Mouse (Mus musculus) liver, embryonic 11.5 days (tissue): ENCODE measurements around the gene Sept10. TPM values are rescaled to one million over a fixed set of nuclear protein-coding genes. Genes with fewer than 3 reads are reported as not detected.

Experiments used
- ATAC-seq: fragments of 200-750 bp; cut with Nextera tagmentation; replicated peaks from 2 replicates; pipeline ENCODE4 v1.8.0; 2017; ENCODE audit warnings: moderate number of reproducible peaks, mild to moderate bottlenecking, moderate TSS enrichment, moderate library complexity; ENCODE audit not compliant: low FRiP score
- DNase-seq: peaks from one replicate; pipeline ENCODE4 v3.0.0-alpha.2; 2017; ENCODE audit warnings: low spot score
- H3K27ac ChIP-seq: fragments of 300-500 bp; sonication (generic); 2 replicates; pipeline ENCODE4 v1.5.1; 2014; ENCODE audit warnings: mild to moderate bottlenecking, low read depth, low read length, control low read depth
- H3K27me3 ChIP-seq: fragments of 300-500 bp; sonication (generic); replicated peaks from 2 replicates; pipeline ENCODE4 v1.6.1; 2014; ENCODE audit warnings: low read length, mixed read lengths; ENCODE audit not compliant: control insufficient read depth, insufficient read depth
- H3K36me3 ChIP-seq: fragments of 300-500 bp; sonication (generic); 2 replicates; pipeline ENCODE4 v1.6.1; 2014; ENCODE audit warnings: mild to moderate bottlenecking, low read length, moderate library complexity, mixed read lengths; ENCODE audit not compliant: control insufficient read depth, insufficient read depth
- H3K4me1 ChIP-seq: fragments of 300-500 bp; sonication (generic); replicated peaks from 2 replicates; pipeline ENCODE4 v1.6.1; 2014; ENCODE audit warnings: low read length, mixed read lengths; ENCODE audit not compliant: control insufficient read depth, insufficient read depth
- H3K4me2 ChIP-seq: fragments of 300-500 bp; sonication (generic); 2 replicates; pipeline ENCODE4 v1.6.1; 2014; ENCODE audit warnings: mild to moderate bottlenecking, control low read depth, moderate library complexity
- H3K4me3 ChIP-seq: fragments of 300-500 bp; sonication (generic); 2 replicates; pipeline ENCODE4 v1.5.1; 2014; ENCODE audit warnings: low read depth, low read length, control low read depth
- H3K9ac ChIP-seq: fragments of 300-500 bp; sonication (generic); 2 replicates; pipeline ENCODE4 v1.6.1; 2014; ENCODE audit warnings: low read depth, low read length, control low read depth
- H3K9me3 ChIP-seq: fragments of 300-500 bp; sonication (generic); 2 replicates; pipeline ENCODE4 v1.6.1; 2016; ENCODE audit warnings: low read length, inconsistent platforms, mixed read lengths; ENCODE audit not compliant: control insufficient read depth
- WGBS: fragments of 180-500 bp; shearing (Covaris S2); extraction: QIAGEN DNeasy Blood & Tissue Kit; methylation state at CpG from one replicate; pipeline ENCODE4 v1.1.7; 2014; 5-methylcytosine and 5-hydroxymethylcytosine counted together
- polyA plus RNA-seq: library from polyadenylated mRNA; unstranded; fragments of >200 nt; fragmentation: Nextera tagmentation; extraction: Ambion mirVana; gene quantifications from 2 replicates; pipeline ENCODE4 v1.2.1, GENCODE M21; 2014

Sept10 gene
- polyA plus RNA-seq, 1 experiment from 2014 or later, result 28.4 TPM

GRCm38 (mm10) chr10:59125497-59125896 lies 96.2 kb downstream of the Sept10 start:
- no peak for DNase-seq
- Histone ChIP-seq H3K9me3 (no peaks in the 10 kb centered on the region), H3K4me3 (no peak overlapping the region), H3K4me1 (no peaks in the 10 kb centered on the region), H3K27me3 (no peaks in the 10 kb centered on the region), H3K4me2 (no peak overlapping the region), H3K9ac (no peak overlapping the region), H3K36me3 (no peaks in the 10 kb centered on the region), H3K27ac (no peak overlapping the region)
- no peak for ATAC-seq
- WGBS, result 77% methylated on average over 2 of the region's 2 CpGs

GRCm38 (mm10) chr10:59119811-59120210 lies 101.8 kb downstream of the Sept10 start:
- DNase-seq (no peak), ATAC-seq (no peak)
- Histone ChIP-seq H3K4me1 (no peaks in the 10 kb centered on the region), H3K9me3 (no peaks in the 10 kb centered on the region), H3K27me3 (no peaks in the 10 kb centered on the region), H3K4me3 (no peak overlapping the region), H3K4me2 (no peak overlapping the region), H3K27ac (no peak overlapping the region), H3K36me3 (no peaks in the 10 kb centered on the region), H3K9ac (no peak overlapping the region)
- WGBS, result 91% methylated on average over 2 of the region's 2 CpGs

GRCm38 (mm10) chr10:59119001-59119400 lies 102.6 kb downstream of the Sept10 start:
- ATAC-seq, result no peak
- H3K36me3 ChIP-seq, result no peaks in the 10 kb centered on the region
- no peaks in the 10 kb centered on the region for H3K4me1 ChIP-seq
- no peak for DNase-seq
- no peaks in the 10 kb centered on the region for H3K27me3 ChIP-seq
- no peak overlapping the region for H3K4me2 ChIP-seq
- no peaks in the 10 kb centered on the region for H3K9me3 ChIP-seq
- WGBS, result 90% methylated on average over 1 of the region's 1 CpGs
- H3K4me3 ChIP-seq, result no peak overlapping the region
- H3K27ac ChIP-seq, result no peak overlapping the region
- H3K9ac ChIP-seq, result no peak overlapping the region

GRCm38 (mm10) chr10:59117555-59117954 lies 104.1 kb downstream of the Sept10 start:
- H3K27ac ChIP-seq, result no peak overlapping the region
- 78% methylated on average over 5 of the region's 5 CpGs for WGBS
- H3K4me3 ChIP-seq, result no peak overlapping the region
- H3K4me2 ChIP-seq, result no peak overlapping the region
- H3K9ac ChIP-seq, result no peak overlapping the region
- no peaks in the 10 kb centered on the region for H3K27me3 ChIP-seq
- DNase-seq, result no peak
- no peaks in the 10 kb centered on the region for H3K4me1 ChIP-seq
- H3K36me3 ChIP-seq, result no peaks in the 10 kb centered on the region
- H3K9me3 ChIP-seq, result no peaks in the 10 kb centered on the region
- no peak for ATAC-seq

GRCm38 (mm10) chr10:59116331-59116730 lies 105.3 kb downstream of the Sept10 start:
- 72% methylated on average over 9 of the region's 9 CpGs for WGBS
- Histone ChIP-seq H3K9me3 (no peaks in the 10 kb centered on the region), H3K4me1 (no peaks in the 10 kb centered on the region), H3K4me3 (no peak overlapping the region), H3K4me2 (no peak overlapping the region), H3K36me3 (no peaks in the 10 kb centered on the region), H3K9ac (no peak overlapping the region), H3K27ac (no peak overlapping the region), H3K27me3 (no peaks in the 10 kb centered on the region)
- DNase-seq, result no peak
- no peak for ATAC-seq

- Histone ChIP-seq H3K4me2 (no peak overlapping the region), H3K4me1 (no peaks in the 10 kb centered on the region), H3K9ac (no peak overlapping the region), H3K9me3 (no peaks in the 10 kb centered on the region), H3K36me3 (no peaks in the 10 kb centered on the region), H3K4me3 (no peak overlapping the region), H3K27ac (no peak overlapping the region), H3K27me3 (no peaks in the 10 kb centered on the region)
- DNase-seq, result no peak
- ATAC-seq, result no peak
- WGBS, result 86% methylated on average over 2 of the region's 2 CpGs
Measured at GRCm38 (mm10) chr10:59115691-59116090, 106.0 kb downstream of the Sept10 start.

- WGBS, result 55% methylated on average over 15 of the region's 15 CpGs
- no peak for ATAC-seq
- H3K4me2 ChIP-seq, result no peak overlapping the region
Measured at GRCm38 (mm10) chr10:59114535-59115291, 106.9 kb downstream of the Sept10 start.

GRCm38 (mm10) chr10:59113386-59113785 lies 108.3 kb downstream of the Sept10 start:
- Histone ChIP-seq H3K27me3 (no peaks in the 10 kb centered on the region), H3K4me1 (no peaks in the 10 kb centered on the region), H3K27ac (no peak overlapping the region), H3K9me3 (no peaks in the 10 kb centered on the region), H3K4me2 (no peak overlapping the region), H3K36me3 (no peaks in the 10 kb centered on the region), H3K4me3 (no peak overlapping the region), H3K9ac (no peak overlapping the region)
- ATAC-seq (no peak), DNase-seq (no peak)
- WGBS, result 81% methylated on average over 9 of the region's 9 CpGs

More at GRCm38 (mm10) chr10:59114535-59115291, 106.9 kb downstream of the Sept10 start:
- Histone ChIP-seq H3K9me3 (no peaks in the 10 kb centered on the region), H3K4me3 (no peak overlapping the region), H3K27me3 (no peaks in the 10 kb centered on the region), H3K9ac (no peak overlapping the region), H3K36me3 (no peaks in the 10 kb centered on the region), H3K4me1 (no peaks in the 10 kb centered on the region), H3K27ac (no peak overlapping the region)
- DNase-seq, result no peak

GRCm38 (mm10) chr10:59112755-59113154 lies 108.9 kb downstream of the Sept10 start:
- DNase-seq (no peak), ATAC-seq (no peak)
- Histone ChIP-seq H3K9me3 (no peaks in the 10 kb centered on the region), H3K27me3 (no peaks in the 10 kb centered on the region), H3K4me2 (no peak overlapping the region), H3K4me1 (no peaks in the 10 kb centered on the region), H3K27ac (no peak overlapping the region), H3K9ac (no peak overlapping the region), H3K4me3 (no peak overlapping the region), H3K36me3 (no peaks in the 10 kb centered on the region)
- WGBS, result 77% methylated on average over 8 of the region's 8 CpGs
